Mouse (Mus musculus) cerebellum, postnatal 36 days (tissue): ENCODE data around the gene Vmn1r3.
"Not testable (repeated sequence)": the region's sequence is repeated elsewhere in the genome, so short reads cannot be mapped to it uniquely, and the experiment has no call there.

Experiments
- DNase-seq, 2 experiments: peaks; one replicate each; pipeline ENCODE4 v3.0.0; 2021 to 2022; ENCODE audit warnings: mixed read lengths in 2 of 2

The Vmn1r3 gene

DNA sequence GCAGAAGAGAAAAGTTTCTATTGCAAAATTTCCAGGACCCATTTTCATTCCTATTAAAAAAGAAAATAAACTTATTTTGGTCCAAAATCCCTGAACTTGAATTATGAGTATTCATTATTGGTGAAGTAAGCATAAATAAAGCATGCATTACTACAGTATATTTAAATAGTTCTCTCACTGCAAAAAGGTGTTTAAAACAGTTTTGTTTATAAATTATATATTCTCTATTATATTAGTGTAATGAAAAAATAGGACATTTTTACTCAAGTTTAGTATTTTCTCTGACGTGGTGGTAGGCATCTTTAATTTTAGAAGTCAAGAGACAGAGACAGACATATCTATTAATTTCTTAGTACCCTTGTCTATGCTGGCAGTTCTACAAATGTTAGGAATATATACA lies at the start of gene Vmn1r3:
Vmn1r3 (minus strand) TSS at position 101 of the 400 bp plus-strand sequence.
- not testable (repeated sequence) for DNase-seq

DNA sequence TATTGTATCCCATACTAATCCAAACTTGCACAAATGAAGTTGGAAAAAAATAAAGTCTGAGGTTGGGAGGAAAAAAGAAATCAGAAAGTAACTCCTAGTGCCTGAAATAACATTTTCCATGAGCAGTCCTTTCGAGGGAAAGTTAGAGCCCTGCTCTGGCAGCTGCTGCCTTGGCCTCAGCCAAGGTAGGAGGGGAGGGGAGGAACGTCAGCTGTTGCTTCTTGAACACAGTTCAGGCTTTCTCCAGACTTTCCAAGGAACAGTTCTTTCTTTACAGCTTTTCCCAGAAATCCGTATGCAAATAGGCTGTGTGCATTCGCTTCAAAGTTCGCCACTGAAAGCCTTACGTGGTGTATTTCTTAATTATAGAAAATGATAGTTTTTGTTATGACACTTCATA lies 46.9 kb upstream of the Vmn1r3 start:
- no peak for DNase-seq

DNA sequence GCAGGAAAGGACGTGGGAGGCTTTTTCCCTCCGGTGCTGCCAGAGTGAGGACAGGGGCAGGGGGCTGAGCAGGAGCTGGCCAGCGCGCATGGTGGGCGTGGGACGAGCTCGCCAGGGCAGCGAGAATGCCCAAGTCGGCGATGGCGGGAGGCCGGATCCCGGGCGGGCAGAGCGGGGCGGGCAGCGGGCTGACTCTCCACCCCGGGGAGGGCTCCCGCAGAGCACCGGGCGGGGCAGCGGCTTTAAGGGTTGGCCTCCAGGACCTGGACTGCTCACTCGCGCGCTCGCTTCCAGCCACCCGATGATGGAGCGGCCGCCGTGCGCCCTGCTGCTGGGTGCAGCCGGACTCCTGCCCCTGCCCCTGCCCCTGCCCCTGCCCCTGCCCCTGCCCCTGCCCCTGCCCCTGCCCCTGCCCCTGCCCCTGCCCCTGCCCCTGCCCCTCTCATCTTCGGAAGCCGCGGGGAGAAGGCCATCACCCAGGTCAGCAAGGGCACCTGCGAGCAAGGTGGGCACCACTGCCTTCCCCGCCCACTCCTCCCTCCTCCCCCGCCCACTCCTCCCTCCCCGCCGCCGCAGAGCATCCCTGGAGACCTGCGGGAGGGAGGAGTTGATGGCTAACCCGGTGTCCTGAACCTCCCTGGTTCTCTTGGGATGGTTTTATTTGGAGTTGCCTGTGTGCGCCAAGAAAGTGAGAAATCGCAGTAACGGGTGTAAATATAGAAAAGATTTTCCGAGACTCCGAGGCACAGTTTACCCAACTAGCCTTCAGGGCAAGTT lies 45.9 kb upstream of the Vmn1r3 start:
- peak in 1 of 2 experiments; percentile 9 for DNase-seq

DNA sequence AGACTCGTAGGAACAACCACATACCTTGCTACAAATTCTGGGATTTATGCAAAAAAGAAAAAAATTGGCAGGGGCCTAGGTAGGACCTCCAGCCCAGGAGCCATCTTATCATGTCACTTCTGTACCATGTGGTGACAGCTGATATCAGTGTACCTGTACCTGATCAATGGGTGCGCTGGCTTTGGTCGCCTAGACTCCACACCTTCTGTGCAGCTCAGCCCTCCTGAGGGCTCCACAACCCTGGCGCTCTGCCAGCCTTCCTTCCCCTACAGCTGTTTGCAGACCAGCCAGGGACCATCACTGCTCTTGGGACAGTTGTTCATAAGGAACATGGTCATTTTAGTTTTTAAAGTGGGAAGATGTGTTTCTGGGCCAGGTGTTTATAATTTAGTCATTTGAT lies 44.4 kb upstream of the Vmn1r3 start:
- DNase-seq, result peak in 1 of 2 experiments; percentile 35

DNA sequence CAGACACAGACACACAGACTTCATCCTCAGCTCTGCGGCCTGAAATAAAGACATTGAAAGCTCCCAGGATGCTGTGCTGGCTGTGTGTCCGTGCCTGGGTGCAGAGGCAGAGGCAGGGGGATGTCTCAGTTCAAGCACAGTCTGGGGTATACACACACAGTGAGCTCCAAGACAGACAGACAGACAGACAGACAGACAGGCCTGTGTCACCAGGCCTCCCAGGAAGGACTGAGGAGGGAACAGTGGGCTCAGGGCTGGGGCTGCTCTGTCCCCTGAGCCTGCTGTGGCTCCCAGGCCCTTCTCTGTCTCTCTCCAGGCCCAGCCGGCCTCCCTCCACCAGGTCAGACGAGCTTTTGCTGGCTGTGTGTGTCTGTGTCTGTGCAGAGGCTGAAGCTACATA lies 43.3 kb upstream of the Vmn1r3 start:
- no peak for DNase-seq

DNA sequence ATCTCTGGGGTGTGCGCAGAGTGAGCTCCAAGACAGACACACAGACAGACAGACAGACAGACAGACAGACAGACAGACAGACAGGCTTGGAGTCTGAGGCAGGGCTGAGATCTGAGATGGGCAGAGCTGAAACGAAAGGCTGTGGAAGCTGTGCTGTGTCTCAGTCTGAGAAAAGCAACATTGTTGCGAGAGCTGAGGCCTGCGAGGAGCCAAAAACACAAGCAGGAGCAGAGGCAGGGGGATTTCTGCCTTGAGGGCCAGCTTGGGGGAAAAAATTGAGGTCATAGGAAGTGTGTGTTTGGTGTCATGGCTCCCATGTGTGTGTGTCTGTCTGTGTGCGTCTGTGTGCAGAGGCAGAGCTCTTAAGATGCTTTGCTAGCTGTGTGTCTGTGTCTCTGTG lies 42.6 kb upstream of the Vmn1r3 start:
- DNase-seq, result no peak

DNA sequence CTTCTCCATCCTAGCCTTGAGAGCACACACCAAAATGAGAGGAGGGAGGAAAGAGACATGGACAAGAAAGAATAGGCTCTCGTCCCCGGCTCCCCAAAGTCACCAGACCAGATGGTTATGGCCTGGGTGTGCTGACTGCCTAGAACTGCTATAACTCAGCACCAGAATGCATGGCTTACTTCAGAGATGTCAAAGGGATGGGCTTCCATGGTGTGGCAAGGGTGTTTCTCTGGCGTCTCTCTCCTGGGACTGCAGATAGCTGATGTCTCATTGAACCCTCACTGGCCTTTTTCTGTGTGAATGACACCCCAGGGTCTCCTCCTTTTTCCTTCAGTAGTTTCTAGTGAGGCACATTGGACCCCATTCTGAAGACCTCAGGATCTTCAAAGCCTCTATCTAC lies 41.3 kb upstream of the Vmn1r3 start:
- DNase-seq, result no peak

DNA sequence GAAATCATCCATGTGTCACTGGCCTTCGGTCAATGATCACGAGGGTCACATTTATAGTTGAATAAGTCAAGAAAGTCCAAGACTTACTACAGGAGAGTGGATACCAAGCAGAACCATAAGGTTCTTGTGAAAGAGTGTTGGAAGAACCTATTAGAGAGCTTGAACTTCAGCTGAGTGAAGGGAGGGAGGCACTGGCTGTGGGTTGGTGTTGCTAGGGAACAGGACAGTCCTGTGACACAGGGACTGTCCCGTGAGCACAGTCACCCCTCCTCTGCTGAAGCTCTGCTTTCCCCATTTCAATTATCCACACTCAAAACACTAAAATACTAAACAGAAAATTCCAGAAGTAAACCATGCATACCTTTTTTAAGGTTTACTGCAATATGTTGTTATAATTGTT lies 40.3 kb upstream of the Vmn1r3 start:
- not testable (repeated sequence) for DNase-seq

DNA sequence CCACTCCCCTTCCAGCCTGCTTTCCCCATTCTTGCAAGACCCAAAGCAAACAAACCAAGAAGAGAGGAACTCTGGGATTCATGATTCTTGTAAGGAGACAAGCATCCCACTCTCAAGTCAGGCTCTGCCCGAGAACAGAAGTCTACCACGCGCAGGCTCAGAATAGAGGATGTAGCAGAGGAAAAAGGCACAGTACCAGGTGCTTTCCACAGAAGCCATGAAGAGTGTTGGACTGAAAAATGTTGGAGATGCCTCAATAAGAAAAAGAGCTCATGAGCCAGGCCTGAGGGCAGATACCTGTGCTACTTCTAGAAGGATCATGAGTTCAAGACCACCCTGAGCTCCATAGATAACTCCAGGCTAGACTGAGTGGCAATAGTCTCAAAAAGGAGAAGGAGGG lies 39.7 kb upstream of the Vmn1r3 start:
- DNase-seq, result not testable (repeated sequence)

DNA sequence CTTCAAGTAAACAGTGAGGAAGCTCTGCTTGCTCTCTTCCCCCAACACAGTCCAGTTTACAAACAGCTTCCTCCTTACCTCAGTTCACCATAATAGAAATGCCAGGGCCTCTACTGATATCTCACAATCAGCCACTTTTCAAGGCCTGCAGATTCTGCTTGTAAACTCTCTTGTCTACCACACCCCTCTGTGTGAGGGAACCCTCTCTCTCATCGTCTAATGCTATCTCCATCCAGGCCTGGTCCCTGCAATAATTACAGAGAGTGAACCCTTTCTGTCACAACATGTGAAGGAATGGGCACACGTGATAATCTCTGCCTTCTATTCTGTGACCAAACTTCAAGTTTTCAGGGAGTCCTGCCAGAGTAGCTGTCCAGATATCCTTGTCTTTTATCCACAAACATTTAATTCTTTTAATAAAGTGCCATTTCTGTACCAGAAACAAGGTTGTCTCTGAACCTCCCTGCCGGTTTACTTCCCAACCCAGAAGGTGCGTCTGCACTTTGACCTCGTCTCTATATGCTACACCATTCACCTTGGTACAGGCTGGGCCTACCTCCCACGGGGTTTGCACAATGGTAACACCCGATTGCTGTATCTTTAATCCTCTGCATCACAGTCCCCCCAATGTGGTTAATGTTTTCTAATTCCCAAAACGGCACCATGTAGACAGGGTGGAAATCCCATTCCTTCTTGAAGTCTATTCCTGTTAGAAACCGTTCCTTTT lies 38.5 kb upstream of the Vmn1r3 start:
- not testable (repeated sequence) for DNase-seq

DNA sequence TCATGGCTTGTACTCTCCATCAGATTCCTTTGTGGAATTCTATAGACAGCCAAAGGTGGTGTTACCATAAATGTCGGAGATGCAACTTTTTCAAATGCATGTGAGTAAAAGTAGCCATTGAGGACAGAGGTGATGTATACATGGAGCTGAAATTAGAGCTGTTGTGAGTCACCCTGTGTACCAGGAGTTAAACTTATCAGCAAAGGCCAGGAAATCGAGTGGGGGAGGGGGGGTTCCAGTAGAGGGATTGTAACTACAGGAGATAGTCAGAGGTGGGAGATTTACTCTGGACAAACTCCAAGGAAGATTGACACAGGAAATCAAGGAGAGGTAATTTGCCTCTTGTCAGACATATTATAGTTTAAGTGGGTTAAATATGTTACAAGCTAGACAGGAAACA lies 31.2 kb upstream of the Vmn1r3 start:
- not testable (repeated sequence) for DNase-seq

DNA sequence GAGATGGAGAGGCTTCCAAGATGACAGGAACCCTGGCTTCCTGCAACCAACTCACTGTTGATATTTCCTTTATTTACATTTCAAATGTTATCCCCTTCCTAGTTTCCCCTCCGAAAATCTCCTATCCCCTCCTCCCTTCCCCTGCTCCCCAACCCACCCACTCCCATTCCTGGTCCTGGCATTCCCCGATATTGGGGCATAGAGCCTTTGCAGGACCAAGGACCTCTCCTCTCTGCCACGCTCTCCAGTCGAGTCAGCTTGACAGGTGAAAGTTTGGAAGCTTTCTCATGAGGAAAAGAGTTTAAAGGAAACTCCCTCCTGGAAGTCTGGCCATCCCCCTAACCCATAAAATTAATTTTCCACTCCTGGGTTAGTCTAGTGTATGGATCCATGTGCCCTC lies 28.2 kb upstream of the Vmn1r3 start:
- not testable (repeated sequence) for DNase-seq

DNA sequence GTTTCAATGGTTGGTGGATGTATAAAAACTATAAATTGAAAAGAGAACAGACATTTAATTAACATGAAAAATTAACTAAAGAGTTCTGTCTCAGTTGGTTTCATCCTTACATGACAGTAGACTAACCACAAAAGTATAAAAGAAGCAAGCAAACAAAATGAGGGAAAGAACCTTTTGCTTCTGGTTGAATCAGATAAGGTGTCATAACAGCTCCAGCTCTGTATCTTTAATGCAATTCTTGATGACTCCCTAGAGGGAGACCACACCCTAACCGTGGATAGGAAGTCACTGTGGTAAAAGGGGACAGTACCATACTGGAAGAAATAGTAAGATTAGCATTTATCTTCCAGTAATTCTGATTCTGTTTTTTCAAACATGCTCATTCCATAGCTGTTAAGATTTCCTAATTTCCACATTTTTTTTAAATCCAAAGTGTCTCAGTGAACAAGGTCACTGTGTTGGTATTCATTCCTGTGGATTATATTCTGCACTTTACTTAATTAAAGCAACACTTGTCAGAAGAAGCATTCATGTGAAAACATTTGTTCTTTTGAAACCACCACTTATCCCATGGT lies 24.6 kb upstream of the Vmn1r3 start:
- DNase-seq, result not testable (repeated sequence)

DNA sequence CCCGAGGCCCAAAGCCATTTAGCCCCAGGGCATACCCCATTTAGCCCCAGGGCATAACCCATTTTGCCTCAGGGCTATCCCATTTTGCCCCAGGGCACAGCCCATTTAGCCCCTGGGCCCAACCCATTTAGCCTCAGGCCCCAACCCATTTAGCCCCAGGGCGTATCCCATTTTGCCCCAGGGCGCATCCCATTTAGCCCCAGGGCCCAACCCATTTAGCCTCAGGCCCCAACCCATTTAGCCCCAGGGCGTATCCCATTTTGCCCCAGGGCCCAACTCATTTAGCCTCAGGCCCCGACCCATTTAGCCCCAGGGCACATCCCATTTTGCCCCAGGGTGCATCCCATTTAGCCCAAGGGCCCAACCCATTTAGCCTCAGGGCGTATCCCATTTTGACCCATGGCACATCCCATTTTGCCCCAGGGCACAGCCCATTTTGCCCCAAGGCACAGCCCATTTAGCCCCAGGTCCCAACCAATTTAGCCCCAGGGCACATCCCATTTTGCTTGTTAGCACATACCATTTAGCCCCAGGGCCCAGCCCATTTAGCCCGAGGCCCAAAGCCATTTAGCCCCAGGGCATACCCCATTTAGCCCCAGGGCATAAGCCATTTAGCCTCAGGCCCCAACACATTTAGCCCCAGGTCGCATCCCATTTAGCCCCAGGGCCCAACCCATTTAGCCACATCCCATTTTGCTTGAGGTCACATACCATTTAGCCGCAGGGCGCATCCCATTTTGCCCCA lies 8.2 kb downstream of the Vmn1r3 start:
- DNase-seq, result not testable (repeated sequence)

DNA sequence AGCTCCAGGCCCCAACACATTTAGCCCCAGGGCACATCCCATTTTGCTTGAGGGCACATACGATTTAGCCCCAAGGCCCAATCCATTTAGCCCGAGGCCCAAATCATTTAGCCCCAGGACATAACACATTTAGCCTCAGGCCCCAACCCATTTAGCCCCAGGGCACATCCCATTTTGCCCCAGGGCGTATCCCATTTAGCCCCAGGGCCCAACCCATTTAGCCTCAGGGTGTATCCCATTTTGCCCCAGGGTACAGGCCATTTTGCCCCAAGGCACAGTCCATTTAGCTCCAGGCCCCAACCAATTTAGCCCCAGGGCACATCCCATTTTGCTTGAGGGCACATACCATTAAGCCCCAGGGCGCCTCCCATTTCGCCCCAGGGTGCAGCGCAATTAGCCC lies 9.0 kb downstream of the Vmn1r3 start:
- not testable (repeated sequence) for DNase-seq

DNA sequence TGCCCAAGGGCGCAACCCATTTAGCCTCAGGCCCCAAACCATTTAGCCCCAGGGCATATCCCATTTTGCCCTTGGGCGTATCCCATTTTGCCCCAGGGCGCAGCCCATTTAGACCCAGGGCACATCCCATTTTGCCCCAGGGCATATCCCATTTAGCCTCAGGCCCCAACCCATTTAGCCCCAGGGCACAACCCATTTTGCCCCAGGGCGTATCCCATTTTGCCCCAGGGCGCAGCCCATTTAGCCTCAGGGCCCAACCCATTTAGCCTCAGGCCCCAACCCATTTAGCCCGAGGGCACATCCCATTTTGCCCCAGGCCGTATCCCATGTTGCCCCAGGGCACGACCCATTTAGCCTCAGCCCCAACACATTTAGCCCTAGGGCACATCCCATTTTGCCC lies 9.4 kb downstream of the Vmn1r3 start:
- not testable (repeated sequence) for DNase-seq

DNA sequence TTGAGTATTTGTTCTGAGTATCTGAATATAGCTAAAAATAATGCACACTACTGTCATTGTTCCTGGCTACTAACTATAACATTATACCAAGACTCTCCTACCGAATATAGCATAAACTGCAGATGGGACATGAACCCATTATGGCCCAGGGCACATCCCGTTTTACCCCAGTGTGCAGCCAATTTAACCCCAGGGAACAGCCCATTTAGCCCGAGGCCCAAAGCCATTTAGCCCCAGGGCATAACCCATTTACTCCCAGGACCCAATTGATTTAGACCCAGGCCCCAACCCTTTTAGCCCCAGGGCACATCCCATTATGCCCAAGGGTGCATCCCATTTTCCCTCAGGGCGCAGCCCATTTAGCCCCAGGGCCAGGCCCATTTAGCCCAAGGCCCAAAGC lies 10.6 kb downstream of the Vmn1r3 start:
- not testable (repeated sequence) for DNase-seq

DNA sequence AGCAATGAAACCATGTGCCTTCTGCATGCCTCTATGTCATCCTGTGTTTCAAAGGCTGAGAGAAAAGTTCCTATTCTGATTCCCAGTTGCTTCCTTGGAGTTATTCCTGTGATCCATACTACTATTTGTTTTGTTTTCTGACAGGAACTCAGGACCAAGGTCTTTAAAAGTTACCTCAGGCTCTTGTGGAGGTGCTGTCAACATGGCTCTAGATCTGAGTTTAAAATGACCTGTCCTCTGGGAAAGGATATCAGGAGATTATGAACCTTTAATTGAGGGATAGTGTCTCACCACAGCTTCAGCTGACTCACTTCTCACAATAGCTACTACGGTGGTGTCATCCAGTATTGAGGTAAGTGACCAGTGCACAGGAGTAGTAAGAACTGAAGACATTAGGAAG lies 18.1 kb downstream of the Vmn1r3 start, which contains the start of gene Vmn1r2:
Vmn1r2 (plus strand) TSS at position 301 of the 400 bp plus-strand sequence.
- DNase-seq, result not testable (repeated sequence)

DNA sequence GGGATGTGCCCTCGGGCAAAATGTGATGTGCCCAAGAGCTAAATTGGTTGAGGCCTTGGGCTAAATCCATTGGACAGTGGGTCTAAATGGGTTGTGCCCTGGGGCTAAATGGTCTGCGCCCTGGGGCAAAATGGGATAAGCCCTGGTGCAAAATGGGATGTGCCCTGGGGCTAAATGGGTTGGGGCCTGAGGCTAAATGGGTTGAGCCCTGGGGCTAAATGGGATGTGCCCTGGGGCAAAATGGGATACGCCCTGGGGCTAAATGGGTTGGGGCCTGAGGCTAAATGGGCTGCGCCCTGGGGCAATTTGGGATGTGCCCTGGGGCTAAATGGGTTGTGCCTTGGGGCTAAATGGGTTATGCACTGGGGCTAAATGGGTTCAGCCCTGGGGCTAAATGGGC lies 20.1 kb downstream of the Vmn1r3 start:
- peak in 1 of 2 experiments; percentile 14 for DNase-seq

DNA sequence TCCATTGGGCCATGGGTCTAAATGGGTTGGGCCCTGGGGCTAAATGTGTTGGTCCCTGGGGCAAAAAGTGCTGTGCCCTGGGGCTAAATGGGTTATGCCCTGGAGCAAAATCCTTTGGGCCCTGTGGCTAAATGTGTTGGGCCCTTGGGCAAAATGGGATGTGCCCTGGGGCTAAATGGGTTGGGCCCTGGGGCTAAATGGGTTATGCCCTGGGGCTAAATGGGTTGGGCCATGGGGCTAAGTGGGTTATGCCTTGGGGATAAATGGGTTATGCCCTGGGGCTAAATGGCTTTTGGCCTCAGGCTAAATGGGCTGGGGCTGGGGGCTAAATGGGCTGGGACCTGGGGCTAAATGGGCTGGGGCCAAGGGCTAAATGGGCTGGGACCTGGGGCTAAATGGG lies 20.7 kb downstream of the Vmn1r3 start:
- not testable (repeated sequence) for DNase-seq

DNA sequence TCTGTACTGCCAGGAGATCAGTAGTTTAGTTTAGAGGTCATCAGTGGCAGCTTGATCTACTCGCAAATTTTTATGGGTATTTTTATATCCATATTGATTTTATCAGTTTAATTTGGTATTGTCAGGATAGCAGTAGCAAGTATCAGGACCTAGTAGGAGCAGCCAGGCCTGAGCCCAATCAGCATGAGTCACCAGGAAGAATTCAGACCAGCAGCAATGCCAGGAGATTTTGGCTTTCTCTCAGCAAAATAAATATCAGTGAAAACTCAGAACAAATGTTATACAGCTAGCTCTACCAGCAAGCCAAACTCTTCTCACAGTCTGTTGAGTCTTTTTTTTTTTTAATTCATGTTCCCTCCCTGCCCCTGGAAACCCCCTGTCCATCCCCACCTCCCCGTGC lies 31.8 kb downstream of the Vmn1r3 start:
- not testable (repeated sequence) for DNase-seq

DNA sequence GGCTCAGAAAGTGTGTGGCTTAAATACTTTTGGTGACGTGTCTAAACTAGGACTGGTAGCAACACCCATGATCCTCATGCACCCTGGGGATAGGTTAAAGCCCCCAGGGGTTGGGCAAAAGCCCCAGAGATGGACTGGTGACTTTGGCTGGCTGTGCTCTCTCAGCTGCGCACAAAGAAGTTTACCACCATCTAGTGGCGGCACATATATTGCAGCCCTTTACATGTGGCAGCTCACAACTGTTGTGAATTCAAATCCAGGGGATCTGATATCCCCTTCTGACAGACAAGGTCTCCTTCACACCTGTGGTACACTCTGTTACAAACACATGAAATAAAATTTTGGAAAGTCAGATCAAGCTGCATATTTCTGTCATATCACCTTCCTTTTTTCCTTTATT lies 37.2 kb downstream of the Vmn1r3 start:
- DNase-seq, result not testable (repeated sequence)
